Mouse (Mus musculus) monocyte, adult 2 months (primary cell): ENCODE data around the gene Itga2b.
A peak's percentile ranks its signal among the peaks of the same experiment; 100 is the strongest.
"Not testable (repeated sequence)": the region's sequence is repeated elsewhere in the genome, so short reads cannot be mapped to it uniquely, and the experiment has no call there.

Experiments used
- DNase-seq, 2 experiments: peaks; one replicate each; pipeline ENCODE4 v3.0.0; 2022; ENCODE audit warnings: low spot score in 2 of 2, low read depth in 1 of 2

The Itga2b gene

GRCm38 (mm10) chr11:102415034-102415802 lies 54.7 kb downstream of the Itga2b start:
- no peak for DNase-seq

GRCm38 (mm10) chr11:102413059-102413458 lies 56.9 kb downstream of the Itga2b start:
- no peak for DNase-seq

- peak in 1 of 2 experiments; percentile 84 for DNase-seq
These were observed 58.2 kb downstream of the Itga2b start for GRCm38 (mm10) chr11:102411704-102412103.

GRCm38 (mm10) chr11:102411061-102411460 lies 58.9 kb downstream of the Itga2b start:
- no peak for DNase-seq

GRCm38 (mm10) chr11:102410345-102410744 lies 59.6 kb downstream of the Itga2b start:
- DNase-seq, result not testable (repeated sequence)

- no peak for DNase-seq
These were observed 60.1 kb downstream of the Itga2b start for GRCm38 (mm10) chr11:102409795-102410330.

- no peak for DNase-seq
These were observed 60.8 kb downstream of the Itga2b start for GRCm38 (mm10) chr11:102408888-102409794.

- peak; percentile 94 to 98 for DNase-seq
These were observed 61.5 kb downstream of the Itga2b start for GRCm38 (mm10) chr11:102408344-102408876.

- no peak for DNase-seq
These were observed 62.1 kb downstream of the Itga2b start, which contains the start of gene Slc25a39 for GRCm38 (mm10) chr11:102407834-102408215. Slc25a39 (minus strand) TSS chr11:102407946.

- DNase-seq, result peak in 1 of 2 experiments; percentile 83
These were observed 62.8 kb downstream of the Itga2b start for GRCm38 (mm10) chr11:102406900-102407833.

- no peak for DNase-seq
These were observed 63.5 kb downstream of the Itga2b start for GRCm38 (mm10) chr11:102406401-102406800.

GRCm38 (mm10) chr11:102405544-102406285 lies 64.2 kb downstream of the Itga2b start:
- DNase-seq, result no peak

- no peak for DNase-seq
These were observed 65.5 kb downstream of the Itga2b start for GRCm38 (mm10) chr11:102404161-102405010.

- DNase-seq, result no peak
These were observed 66.3 kb downstream of the Itga2b start for GRCm38 (mm10) chr11:102403657-102404056.
